Mouse (Mus musculus) embryonic fibroblast, embryonic 13.5 days (primary cell): ENCODE measurements around the gene Iqschfp. TPM values are rescaled to one million over a fixed set of nuclear protein-coding genes. Genes with fewer than 3 reads are reported as not detected.

Experiments used
- H3K27ac ChIP-seq: 2 replicates; pipeline ENCODE4 v1.5.1; 2012; ENCODE audit warnings: low read length, control low read depth, inconsistent platforms; ENCODE audit not compliant: insufficient read depth
- H3K4me1 ChIP-seq: 2 replicates; pipeline ENCODE4 v1.6.1; 2011; ENCODE audit warnings: low read length; ENCODE audit not compliant: control insufficient read depth, insufficient read depth
- H3K4me3 ChIP-seq: 2 replicates; pipeline ENCODE4 v1.5.1; 2011; ENCODE audit warnings: mild to moderate bottlenecking, control low read depth, low read length; ENCODE audit not compliant: insufficient read depth
- CTCF ChIP-seq: IDR thresholded peaks from 2 replicates; pipeline ENCODE4 v1.5.1; 2011; ENCODE audit warnings: mild to moderate bottlenecking, control low read depth, low read length, moderate library complexity, borderline replicate concordance; ENCODE audit not compliant: insufficient read depth
- POLR2A ChIP-seq: IDR thresholded peaks from 2 replicates; pipeline ENCODE4 v1.6.1; 2011; ENCODE audit warnings: low read depth, mild to moderate bottlenecking, control low read depth, low read length, moderate library complexity
- polyA plus RNA-seq: library from polyadenylated mRNA; stranded (reverse); fragments of >200 nt; gene quantifications from 2 replicates; pipeline ENCODE4 v1.2.4, GENCODE M21; 2011; ENCODE audit warnings: low read depth; ENCODE audit not compliant: missing spikeins, insufficient read length

Gene Iqschfp
- polyA plus RNA-seq, 1 experiment: not detected

DNA sequence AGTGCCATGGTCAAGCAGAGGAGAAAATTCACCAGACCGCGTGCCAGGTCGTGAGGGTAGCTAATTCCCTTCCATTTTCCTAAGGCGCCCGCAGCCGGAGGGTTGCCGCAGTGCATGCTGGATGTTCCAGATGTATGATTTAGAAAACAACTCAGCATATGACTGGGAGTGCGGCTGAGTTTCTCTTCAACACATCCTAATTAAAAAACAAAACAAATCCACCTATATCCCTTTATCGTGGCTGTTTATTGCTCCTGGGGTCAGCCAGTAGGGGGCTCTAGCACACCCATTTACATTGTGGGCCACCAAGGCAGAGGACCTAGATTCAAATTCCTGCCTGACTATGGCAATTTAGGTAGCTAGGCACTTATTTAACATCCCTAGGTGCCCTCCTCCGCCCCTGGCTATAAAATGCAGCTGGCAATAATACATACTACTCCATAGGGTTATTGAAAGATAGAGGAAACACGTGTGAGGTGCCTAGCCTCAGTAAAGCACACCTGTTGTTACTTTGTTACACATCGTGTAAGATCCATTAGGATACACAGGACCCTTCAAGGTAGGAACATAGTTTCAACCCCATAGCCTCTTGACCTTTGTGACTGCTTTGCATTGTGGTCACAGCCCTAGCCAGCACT lies 690.2 kb downstream of the Iqschfp start:
- H3K4me3 ChIP-seq: no peak overlapping the region
- H3K27ac ChIP-seq: no peak overlapping the region
- TF ChIP-seq CTCF: no peak
- TF ChIP-seq POLR2A: no peak
- peaks cover 18% of the 10 kb centered on the region for H3K4me1 ChIP-seq

GRCm38 (mm10) chr3:68583031-68583693 lies 691.1 kb downstream of the Iqschfp start:
- Histone ChIP-seq H3K4me1 (peaks cover 18% of the 10 kb centered on the region), H3K4me3 (no peak overlapping the region), H3K27ac (no peak overlapping the region; the same call in 1 of the 2 replicates)
- TF ChIP-seq CTCF (no peak), POLR2A (no peak)

GRCm38 (mm10) chr3:68583771-68584511 lies 691.9 kb downstream of the Iqschfp start:
- no peak overlapping the region for H3K27ac ChIP-seq
- peaks cover 18% of the 10 kb centered on the region for H3K4me1 ChIP-seq
- no peak overlapping the region for H3K4me3 ChIP-seq
- TF ChIP-seq CTCF (no peak), POLR2A (no peak)

DNA sequence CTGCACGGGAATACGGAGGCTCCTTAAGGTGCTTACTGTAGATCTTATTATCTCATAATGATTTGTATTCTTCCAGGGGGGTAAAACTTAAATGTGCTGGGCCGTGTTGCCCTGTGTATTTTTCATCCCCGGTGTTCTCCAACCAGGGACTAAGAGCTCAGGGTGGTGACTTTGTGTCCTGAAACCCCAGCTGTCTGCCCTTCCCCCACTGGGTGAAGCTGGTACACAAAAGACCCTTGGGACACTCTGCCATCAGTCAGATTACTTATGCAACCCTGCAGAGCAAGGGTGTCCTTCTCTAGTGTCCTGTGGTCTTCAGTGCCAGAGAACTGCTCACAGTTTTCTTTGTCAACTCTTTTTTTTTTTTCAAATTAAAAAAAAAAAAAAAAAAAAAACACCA lies 693.2 kb downstream of the Iqschfp start:
- Histone ChIP-seq H3K4me3 (no peak overlapping the region), H3K4me1 (peaks cover 18% of the 10 kb centered on the region), H3K27ac (no peak overlapping the region)
- TF ChIP-seq POLR2A (no peak), CTCF (no peak)

GRCm38 (mm10) chr3:68586646-68587064 lies 694.6 kb downstream of the Iqschfp start:
- Histone ChIP-seq H3K4me3 (no peak overlapping the region), H3K4me1 (peaks cover 23% of the 10 kb centered on the region), H3K27ac (no peak overlapping the region)
- TF ChIP-seq POLR2A (no peak), CTCF (no peak)

GRCm38 (mm10) chr3:68587567-68588245 lies 695.7 kb downstream of the Iqschfp start:
- Histone ChIP-seq H3K27ac (no peak overlapping the region), H3K4me1 (peaks cover 25% of the 10 kb centered on the region), H3K4me3 (no peak overlapping the region)
- TF ChIP-seq CTCF (no peak), POLR2A (no peak)

DNA sequence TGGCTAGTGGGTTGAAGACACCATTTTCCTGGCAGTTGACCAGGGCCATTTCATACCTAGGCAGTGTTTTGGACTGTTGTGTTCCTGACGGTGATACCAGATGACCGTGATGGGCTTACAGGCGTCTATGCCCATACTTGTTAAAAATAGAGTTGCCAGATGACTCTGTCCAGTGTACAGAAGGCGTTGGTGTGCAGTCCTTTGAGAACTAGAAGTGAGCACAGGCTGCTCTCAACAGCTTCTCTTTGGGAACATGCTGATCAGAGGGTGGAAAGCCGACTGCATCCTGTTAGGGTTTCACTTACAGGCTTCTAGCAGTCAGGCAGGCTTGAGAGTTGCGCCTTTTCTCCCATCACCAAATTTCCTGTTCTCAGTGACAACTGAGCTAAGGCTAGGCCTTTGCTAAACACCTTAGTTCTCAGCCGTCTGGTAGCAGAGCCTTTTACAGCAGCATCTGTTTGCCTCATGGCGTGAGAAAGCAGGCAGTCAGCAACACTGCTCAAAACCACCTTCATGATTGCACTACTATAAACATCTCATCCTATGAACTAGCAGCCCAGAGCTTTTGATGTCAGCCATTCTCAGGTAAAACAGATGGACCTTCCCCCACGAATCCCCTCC lies 697.3 kb downstream of the Iqschfp start:
- TF ChIP-seq CTCF (no peak), POLR2A (no peak)
- Histone ChIP-seq H3K4me1 (peaks cover 22% of the 10 kb centered on the region), H3K27ac (no peak overlapping the region), H3K4me3 (no peak overlapping the region)

DNA sequence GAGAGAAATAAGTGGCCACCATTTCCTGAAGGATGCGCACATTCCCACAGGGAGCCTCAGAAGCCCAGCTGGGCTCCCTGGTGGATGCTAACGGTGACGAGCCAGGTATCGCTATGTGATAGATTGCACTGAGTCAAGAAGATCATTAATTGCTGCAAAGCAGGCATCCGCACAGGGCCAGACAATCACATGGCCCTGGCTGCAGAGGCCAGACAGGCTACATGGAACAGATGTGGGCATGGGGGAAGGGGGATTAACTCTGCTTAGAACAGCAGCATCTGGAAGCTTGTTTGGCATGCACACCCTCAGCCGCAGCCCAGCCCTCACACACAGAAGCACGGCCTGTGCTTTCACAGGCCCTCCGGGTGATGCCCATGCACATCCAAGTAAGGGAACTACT lies 698.4 kb downstream of the Iqschfp start:
- TF ChIP-seq CTCF: no peak
- no peak for TF ChIP-seq POLR2A
- Histone ChIP-seq H3K27ac (no peak overlapping the region), H3K4me1 (peaks cover 22% of the 10 kb centered on the region), H3K4me3 (no peak overlapping the region)

- Histone ChIP-seq H3K4me1 (peaks cover 12% of the 10 kb centered on the region), H3K4me3 (no peak overlapping the region), H3K27ac (no peak overlapping the region)
- TF ChIP-seq POLR2A (no peak), CTCF (no peak)
Observed at GRCm38 (mm10) chr3:68592575-68592974, 700.5 kb downstream of the Iqschfp start.
